Mouse (Mus musculus) embryonic facial prominence, embryonic 11.5 days (tissue): ENCODE data around the gene Ano6. TPM values are rescaled to one million over a fixed set of nuclear protein-coding genes. Genes with fewer than 3 reads are reported as not detected.

Experiments
- ATAC-seq: fragments of 200-750 bp; cut with Nextera tagmentation; replicated peaks from 2 replicates; pipeline ENCODE4 v1.8.0; 2017; ENCODE audit warnings: low read depth; ENCODE audit not compliant: insufficient number of reproducible peaks, low FRiP score, low TSS enrichment
- DNase-seq: peaks from one replicate; pipeline ENCODE4 v3.0.0-alpha.2; 2015; ENCODE audit warnings: low spot score
- H3K27ac ChIP-seq: fragments of 300-500 bp; sonication (generic); replicated peaks from 2 replicates; pipeline ENCODE4 v1.5.1; 2014; ENCODE audit warnings: mild to moderate bottlenecking, low read depth, low read length, control low read depth
- H3K27me3 ChIP-seq: fragments of 300-500 bp; sonication (generic); 2 replicates; pipeline ENCODE4 v1.6.1; 2014; ENCODE audit warnings: mild to moderate bottlenecking, low read length, moderate library complexity, mixed read lengths; ENCODE audit not compliant: control insufficient read depth, insufficient read depth
- H3K36me3 ChIP-seq: fragments of 300-500 bp; sonication (generic); replicated peaks from 2 replicates; pipeline ENCODE4 v1.6.1; 2014; ENCODE audit warnings: low read depth, mild to moderate bottlenecking, low read length, moderate library complexity, mixed read lengths; ENCODE audit not compliant: control insufficient read depth, insufficient read depth
- H3K4me1 ChIP-seq: fragments of 300-500 bp; sonication (generic); 2 replicates; pipeline ENCODE4 v1.6.1; 2014; ENCODE audit warnings: low read length, mixed read lengths; ENCODE audit not compliant: control insufficient read depth, insufficient read depth
- H3K4me2 ChIP-seq: fragments of 300-500 bp; sonication (generic); 2 replicates; pipeline ENCODE4 v1.6.1; 2014; ENCODE audit warnings: low read depth, mild to moderate bottlenecking, control low read depth, low read length, moderate library complexity
- H3K4me3 ChIP-seq: fragments of 300-500 bp; sonication (generic); 2 replicates; pipeline ENCODE4 v1.5.1; 2014; ENCODE audit warnings: low read depth, low read length, control low read depth
- H3K9ac ChIP-seq: fragments of 300-500 bp; sonication (generic); replicated peaks from 2 replicates; pipeline ENCODE4 v1.6.1; 2014; ENCODE audit warnings: mild to moderate bottlenecking, control low read depth, low read length
- H3K9me3 ChIP-seq: fragments of 300-500 bp; sonication (generic); replicated peaks from 2 replicates; pipeline ENCODE4 v1.6.1; 2016; ENCODE audit warnings: mild to moderate bottlenecking, low read length, inconsistent platforms, mixed read lengths; ENCODE audit not compliant: control insufficient read depth
- WGBS: fragments of 180-500 bp; shearing (Covaris S2); extraction: QIAGEN DNeasy Blood & Tissue Kit; methylation state at CpG from one replicate; pipeline ENCODE4 v1.1.7; 2014; 5-methylcytosine and 5-hydroxymethylcytosine counted together
- polyA plus RNA-seq: library from polyadenylated mRNA; unstranded; fragments of >200 nt; fragmentation: Nextera tagmentation; extraction: Ambion mirVana; gene quantifications from 2 replicates; pipeline ENCODE4 v1.2.1, GENCODE M21; 2014

Ano6 gene
- polyA plus RNA-seq, 1 experiment from 2014 or later: 43.9 TPM

- ATAC-seq (no peak), DNase-seq (no peak)
- Histone ChIP-seq H3K27ac (no peak overlapping the region), H3K36me3 (no peaks in the 10 kb centered on the region), H3K9ac (no peak overlapping the region), H3K4me3 (no peak overlapping the region), H3K9me3 (no peaks in the 10 kb centered on the region), H3K4me1 (no peaks in the 10 kb centered on the region), H3K4me2 (no peak overlapping the region), H3K27me3 (no peaks in the 10 kb centered on the region)
- 96% methylated on average over 3 of the region's 3 CpGs for WGBS
Measured at GRCm38 (mm10) chr15:95915477-95915876, 124.8 kb downstream of the Ano6 start.

- Histone ChIP-seq H3K27me3 (no peaks in the 10 kb centered on the region), H3K4me3 (no peak overlapping the region), H3K9me3 (no peaks in the 10 kb centered on the region), H3K4me2 (no peak overlapping the region), H3K36me3 (no peaks in the 10 kb centered on the region), H3K27ac (no peak overlapping the region), H3K9ac (no peak overlapping the region), H3K4me1 (no peaks in the 10 kb centered on the region)
- 91% methylated on average over 3 of the region's 3 CpGs for WGBS
- no peak for DNase-seq
- no peak for ATAC-seq
Measured at GRCm38 (mm10) chr15:95917330-95917729, 126.7 kb downstream of the Ano6 start.

- DNase-seq: peak; percentile 5
- H3K9me3 ChIP-seq: no peaks in the 10 kb centered on the region
- no peak overlapping the region for H3K4me3 ChIP-seq
- 62% methylated on average over 9 of the region's 9 CpGs for WGBS
- no peaks in the 10 kb centered on the region for H3K4me1 ChIP-seq
- H3K27me3 ChIP-seq: no peaks in the 10 kb centered on the region
- H3K9ac ChIP-seq: no peak overlapping the region
- no peak overlapping the region for H3K27ac ChIP-seq
- H3K36me3 ChIP-seq: no peaks in the 10 kb centered on the region
- no peak overlapping the region for H3K4me2 ChIP-seq
- no peak for ATAC-seq
Measured at GRCm38 (mm10) chr15:95920047-95920446, 129.4 kb downstream of the Ano6 start.

GRCm38 (mm10) chr15:95921072-95921471, 130.4 kb downstream of the Ano6 start:
- 90% methylated on average over 3 of the region's 3 CpGs for WGBS
- Histone ChIP-seq H3K9me3 (no peaks in the 10 kb centered on the region), H3K4me2 (no peak overlapping the region), H3K27ac (no peak overlapping the region), H3K4me1 (no peaks in the 10 kb centered on the region), H3K36me3 (no peaks in the 10 kb centered on the region), H3K4me3 (no peak overlapping the region), H3K9ac (no peak overlapping the region), H3K27me3 (no peaks in the 10 kb centered on the region)
- DNase-seq (no peak), ATAC-seq (no peak)

- Histone ChIP-seq H3K9ac (no peak overlapping the region), H3K27me3 (no peaks in the 10 kb centered on the region), H3K4me3 (no peak overlapping the region), H3K36me3 (no peaks in the 10 kb centered on the region), H3K27ac (no peak overlapping the region), H3K4me2 (no peak overlapping the region), H3K4me1 (no peaks in the 10 kb centered on the region), H3K9me3 (no peaks in the 10 kb centered on the region)
- 95% methylated on average over 4 of the region's 4 CpGs for WGBS
- no peak for ATAC-seq
- no peak for DNase-seq
Measured at GRCm38 (mm10) chr15:95921639-95922038, 131.0 kb downstream of the Ano6 start.

GRCm38 (mm10) chr15:95922558-95922957, 131.9 kb downstream of the Ano6 start:
- Histone ChIP-seq H3K9ac (no peak overlapping the region), H3K36me3 (no peaks in the 10 kb centered on the region), H3K9me3 (no peaks in the 10 kb centered on the region), H3K27me3 (no peaks in the 10 kb centered on the region), H3K4me1 (no peaks in the 10 kb centered on the region), H3K4me2 (no peak overlapping the region), H3K27ac (no peak overlapping the region), H3K4me3 (no peak overlapping the region)
- ATAC-seq (no peak), DNase-seq (no peak)
- 89% methylated on average over 6 of the region's 6 CpGs for WGBS

- H3K27ac ChIP-seq: no peak overlapping the region
- no peak overlapping the region for H3K9ac ChIP-seq
- H3K36me3 ChIP-seq: no peaks in the 10 kb centered on the region; the same call in 1 of the 2 replicates
- 87% methylated on average over 8 of the region's 8 CpGs for WGBS
- no peak for DNase-seq
- H3K4me3 ChIP-seq: no peak overlapping the region
- no peaks in the 10 kb centered on the region for H3K4me1 ChIP-seq
- H3K27me3 ChIP-seq: no peaks in the 10 kb centered on the region
- ATAC-seq: no peak
- H3K9me3 ChIP-seq: no peaks in the 10 kb centered on the region
- H3K4me2 ChIP-seq: no peak overlapping the region
Measured at GRCm38 (mm10) chr15:95925334-95925986, 134.8 kb downstream of the Ano6 start.

GRCm38 (mm10) chr15:95929087-95929486, 138.4 kb downstream of the Ano6 start:
- 86% methylated on average over 6 of the region's 6 CpGs for WGBS
- Histone ChIP-seq H3K4me1 (no peaks in the 10 kb centered on the region), H3K27me3 (no peaks in the 10 kb centered on the region), H3K9me3 (no peaks in the 10 kb centered on the region), H3K36me3 (no peaks in the 10 kb centered on the region; the same call in 1 of the 2 replicates), H3K9ac (no peak overlapping the region), H3K4me3 (no peak overlapping the region), H3K4me2 (no peak overlapping the region), H3K27ac (no peak overlapping the region)
- DNase-seq: no peak
- ATAC-seq: no peak
